In the genomic region with DNA sequence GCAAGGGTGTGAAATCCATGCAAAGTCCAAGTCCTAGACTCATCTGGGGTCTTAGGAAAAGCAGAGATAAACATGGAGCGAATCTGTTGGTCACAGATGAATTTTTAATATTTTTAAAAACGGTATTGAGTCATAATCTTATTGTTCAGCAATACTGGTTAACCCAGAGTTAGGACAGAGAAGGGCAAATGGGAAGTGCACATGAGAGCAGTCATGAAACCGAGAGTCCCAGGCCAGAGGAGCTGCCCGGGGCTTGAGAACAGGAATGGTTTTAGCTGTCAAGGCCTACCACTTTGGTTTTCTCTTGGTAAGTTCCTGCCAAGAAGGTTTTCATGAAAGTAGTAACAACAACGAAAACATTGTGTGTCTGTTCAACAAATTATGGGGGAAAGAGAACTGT, we compare ENCODE assay signal across 21 mouse cellular contexts.
DNase-seq lines count a peak whose midpoint lies in the region; ATAC-seq and TF ChIP-seq lines count a peak whose summit lies in the region.
"Had no signal": no experiment of that assay in that cellular context is flagged by ENCODE, and none has a peak within 500 bp of the region (broad histone marks: within the 10 kb centered on the region; RNA-seq: fewer than 3 reads in every experiment).

No protein-coding gene starts in this region.

- H3K4me1 ChIP-seq in bone marrow, adult 2 months (ENCODE audit: control insufficient read depth, insufficient read depth, low read length): peaks cover 2% of the 10 kb centered on the region
- H3K4me1 ChIP-seq: embryonic facial prominence, embryonic 12.5 days had no signal

- DNase-seq in left cerebral cortex, adult 9 months (ENCODE audit: low spot score in 2 of 2): no peak
- no peak for DNase-seq in layer of hippocampus, postnatal 14 days (ENCODE audit: low spot score in 2 of 2)
- DNase-seq in embryo, embryonic 10 days (ENCODE audit: low spot score): no peak
- DNase-seq: adrenal gland, adult 8-10 months; adrenal gland, postnatal 14 days; adrenal gland, postnatal 36 days; cerebellum, adult 11 months; cerebellum, adult 18-20 months; cerebellum, adult 8-10 months; cerebellum, adult 9-11 months; cerebellum, postnatal 14 days; cerebellum, postnatal 36 days; forebrain, postnatal 0 days had no signal

- peak overlapping the region; percentile 37; the same call in 1 of the 2 replicates for H3K27ac ChIP-seq in bone marrow, adult 2 months (ENCODE audit: control insufficient read depth, insufficient read depth, low read depth, low read length, poor library complexity)
- H3K27ac ChIP-seq: embryonic facial prominence, embryonic 10.5 days; embryonic facial prominence, embryonic 12.5 days; forebrain, embryonic 13.5 days; forebrain, embryonic 15.5 days had no signal

- WGBS in bone marrow, adult 2 months: 69% methylated on average over 5 of the region's 5 CpGs

- TF ChIP-seq CTCF in bone marrow, adult 2 months (IDR thresholded peaks at IDR 0.05; ENCODE audit: control insufficient read depth, insufficient read depth, low read length): no peak

- ATAC-seq in megakaryocyte, adult 5-6 weeks (ENCODE audit: poor library complexity, severe bottlenecking): peak; percentile 55
- ATAC-seq: activated CD4-positive, CD25-positive, alpha-beta regulatory T cell, adult 4 months; forebrain, embryonic 13.5 days; forebrain, embryonic 15.5 days; forebrain, postnatal 0 days; Patski had no signal

- no peak overlapping the region for H3K4me3 ChIP-seq in bone marrow, adult 2 months (replicated peaks; ENCODE audit: control insufficient read depth, low read depth, low read length)
- H3K4me3 ChIP-seq: embryonic facial prominence, embryonic 10.5 days; embryonic facial prominence, embryonic 12.5 days; forebrain, embryonic 13.5 days; forebrain, embryonic 15.5 days had no signal

- TF ChIP-seq POLR2A in bone marrow, adult 2 months (IDR thresholded peaks at IDR 0.05; ENCODE audit: borderline replicate concordance, control insufficient read depth, low read depth, low read length): no peak
